Mouse (Mus musculus) hindbrain, embryonic 13.5 days (tissue): Measurements from ENCODE around the gene Limk1. TPM values are rescaled to one million over a fixed set of nuclear protein-coding genes. Genes with fewer than 3 reads are reported as not detected.

Experiments
- ATAC-seq: fragments of 200-750 bp; cut with Nextera tagmentation; 2 replicates; pipeline ENCODE4 v1.8.0; 2017; ENCODE audit warnings: moderate TSS enrichment; ENCODE audit not compliant: low FRiP score
- H3K27ac ChIP-seq: fragments of 300-500 bp; sonication (generic); 2 replicates; pipeline ENCODE4 v1.5.1; 2015; ENCODE audit warnings: inconsistent platforms, mild to moderate bottlenecking, moderate library complexity
- H3K27me3 ChIP-seq: fragments of 300-500 bp; sonication (generic); 2 replicates; pipeline ENCODE4 v1.6.1; 2015; ENCODE audit warnings: mild to moderate bottlenecking, inconsistent platforms
- H3K36me3 ChIP-seq: fragments of 300-500 bp; sonication (generic); 2 replicates; pipeline ENCODE4 v1.6.1; 2015; ENCODE audit warnings: mild to moderate bottlenecking, inconsistent platforms
- H3K4me1 ChIP-seq: fragments of 300-500 bp; sonication (generic); replicated peaks from 2 replicates; pipeline ENCODE4 v1.6.1; 2015; ENCODE audit warnings: inconsistent platforms
- H3K4me2 ChIP-seq: fragments of 300-500 bp; sonication (generic); 2 replicates; pipeline ENCODE4 v1.6.1; 2015; ENCODE audit warnings: inconsistent platforms, mild to moderate bottlenecking, moderate library complexity
- H3K4me3 ChIP-seq: fragments of 300-500 bp; sonication (generic); 2 replicates; pipeline ENCODE4 v1.5.1; 2015; ENCODE audit warnings: mild to moderate bottlenecking, inconsistent platforms
- H3K9ac ChIP-seq: fragments of 300-500 bp; sonication (generic); 2 replicates; pipeline ENCODE4 v1.6.1; 2015; ENCODE audit warnings: mild to moderate bottlenecking, inconsistent platforms
- H3K9me3 ChIP-seq: fragments of 300-500 bp; sonication (generic); 2 replicates; pipeline ENCODE4 v1.6.1; 2016; ENCODE audit warnings: inconsistent platforms
- WGBS: fragments of 180-500 bp; shearing (Covaris S2); methylation state at CpG from one replicate; pipeline ENCODE4 v1.1.7; 2015; 5-methylcytosine and 5-hydroxymethylcytosine counted together
- polyA plus RNA-seq: library from polyadenylated mRNA; unstranded; fragments of >200 nt; fragmentation: Nextera tagmentation; extraction: Ambion mirVana; gene quantifications from 2 replicates; pipeline ENCODE4 v1.2.1, GENCODE M21; 2015

The Limk1 gene
- polyA plus RNA-seq, 1 experiment from 2014 or later, result 21.6 TPM

GRCm38 (mm10) chr5:134644643-134645118, 43.7 kb downstream of the Limk1 start:
- ATAC-seq, result no peak
- no peaks in the 10 kb centered on the region for H3K9me3 ChIP-seq
- WGBS, result 83% methylated on average over 8 of the region's 8 CpGs
- peaks cover 2% of the 10 kb centered on the region; the same call in 1 of the 2 replicates for H3K4me1 ChIP-seq
- H3K27ac ChIP-seq, result no peak overlapping the region
- H3K27me3 ChIP-seq, result no peaks in the 10 kb centered on the region
- no peak overlapping the region for H3K9ac ChIP-seq
- H3K36me3 ChIP-seq, result no peaks in the 10 kb centered on the region
- H3K4me3 ChIP-seq, result no peak overlapping the region
- no peak overlapping the region for H3K4me2 ChIP-seq

GRCm38 (mm10) chr5:134644121-134644520, 44.3 kb downstream of the Limk1 start:
- no peak for ATAC-seq
- Histone ChIP-seq H3K4me3 (no peak overlapping the region), H3K36me3 (no peaks in the 10 kb centered on the region), H3K9me3 (no peaks in the 10 kb centered on the region), H3K27me3 (no peaks in the 10 kb centered on the region), H3K4me2 (no peak overlapping the region), H3K27ac (no peak overlapping the region), H3K4me1 (peaks cover 5% of the 10 kb centered on the region; the same call in 1 of the 2 replicates), H3K9ac (no peak overlapping the region)
- 62% methylated on average over 1 of the region's 1 CpGs for WGBS

DNA sequence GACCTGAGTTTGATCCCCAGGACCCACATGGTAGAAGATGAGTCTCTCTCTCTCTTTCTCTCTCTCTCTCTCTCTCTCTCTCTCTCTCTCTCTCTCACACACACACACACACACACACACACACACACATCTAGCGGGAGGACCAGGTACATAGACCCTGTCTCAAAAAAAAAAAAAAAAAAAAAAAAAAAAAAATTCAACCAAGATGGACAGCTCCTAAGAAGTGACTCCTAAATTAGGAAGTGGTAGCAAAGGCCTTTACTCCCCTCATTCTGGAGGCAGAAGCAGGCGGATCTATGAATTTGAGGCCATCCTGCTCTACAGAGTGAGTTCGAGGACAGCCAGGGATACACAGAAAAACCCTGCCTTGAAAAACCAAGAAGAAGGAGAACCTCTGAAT, 48.0 kb downstream of the Limk1 start:
- 89% methylated on average over 3 of the region's 3 CpGs for WGBS

DNA sequence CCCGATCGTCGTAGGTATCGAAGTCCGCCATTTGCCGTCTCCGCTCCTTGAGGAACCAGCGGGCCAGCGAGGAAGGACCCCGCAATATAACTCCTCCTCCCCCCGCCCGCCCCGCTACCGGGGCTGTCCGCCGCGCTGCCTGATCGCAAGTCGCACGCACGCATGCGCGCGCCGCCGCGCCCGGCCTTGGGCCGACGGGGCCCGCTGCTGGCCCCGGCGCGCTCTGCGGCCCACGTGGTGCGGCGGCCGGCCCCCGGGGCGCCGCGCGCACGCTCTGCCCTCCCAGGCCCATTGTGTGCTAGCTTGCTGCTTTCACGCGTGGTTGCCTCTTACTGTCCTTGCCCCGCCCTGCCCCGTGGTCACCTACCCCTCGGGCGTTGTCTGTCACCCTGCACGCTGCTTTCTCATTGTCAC, 49.1 kb downstream of the Limk1 start, which contains the start of gene Eif4h:
Eif4h (minus strand) TSS at position 222 of the 414 bp plus-strand sequence.
- peak; percentile 94 for ATAC-seq
- under 1% methylated on average over 48 of the region's 52 CpGs for WGBS

More for the DNA sequence above, 48.0 kb downstream of the Limk1 start:
- Histone ChIP-seq H3K4me1 (peaks cover 16% of the 10 kb centered on the region), H3K27me3 (no peaks in the 10 kb centered on the region), H3K4me3 (no peak overlapping the region), H3K36me3 (peaks cover 13% of the 10 kb centered on the region), H3K4me2 (no peak overlapping the region), H3K9ac (no peak overlapping the region), H3K27ac (no peak overlapping the region), H3K9me3 (no peaks in the 10 kb centered on the region)
- ATAC-seq, result no peak

GRCm38 (mm10) chr5:134638461-134639268, 49.7 kb downstream of the Limk1 start:
- no peaks in the 10 kb centered on the region for H3K27me3 ChIP-seq
- H3K9me3 ChIP-seq, result no peaks in the 10 kb centered on the region
- peak overlapping the region; percentile 100 for H3K9ac ChIP-seq
- peaks cover 20% of the 10 kb centered on the region for H3K4me1 ChIP-seq
- peak overlapping the region; percentile 87 for H3K4me2 ChIP-seq
- under 1% methylated on average over 73 of the region's 85 CpGs for WGBS
- peaks cover 24% of the 10 kb centered on the region for H3K36me3 ChIP-seq
- ATAC-seq, result peak; percentile 79
- H3K4me3 ChIP-seq, result peak overlapping the region; percentile 99
- peak overlapping the region; percentile 96 for H3K27ac ChIP-seq

More for the DNA sequence above, 49.1 kb downstream of the Limk1 start, which contains the start of gene Eif4h:
- Histone ChIP-seq H3K4me1 (peaks cover 16% of the 10 kb centered on the region), H3K4me2 (peak within 1 kb of the TSS; percentile 87), H3K27me3 (no peaks in the 10 kb centered on the region), H3K9me3 (no peaks in the 10 kb centered on the region), H3K9ac (peak within 1 kb of the TSS; percentile 100), H3K27ac (peak within 1 kb of the TSS; percentile 96), H3K4me3 (peak within 1 kb of the TSS; percentile 99), H3K36me3 (peaks cover 21% of the 10 kb centered on the region)

- peaks cover 27% of the 10 kb centered on the region for H3K36me3 ChIP-seq
- H3K9me3 ChIP-seq, result no peaks in the 10 kb centered on the region
- peak overlapping the region; percentile 100 for H3K9ac ChIP-seq
- H3K4me1 ChIP-seq, result peaks cover 28% of the 10 kb centered on the region
- 37% methylated on average over 5 of the region's 5 CpGs for WGBS
- H3K4me3 ChIP-seq, result peak overlapping the region; percentile 99
- ATAC-seq, result no peak
- peak overlapping the region; percentile 96 for H3K27ac ChIP-seq
- H3K4me2 ChIP-seq, result peak overlapping the region; percentile 87
- H3K27me3 ChIP-seq, result no peaks in the 10 kb centered on the region
These were observed 50.5 kb downstream of the Limk1 start for GRCm38 (mm10) chr5:134637820-134638367.

DNA sequence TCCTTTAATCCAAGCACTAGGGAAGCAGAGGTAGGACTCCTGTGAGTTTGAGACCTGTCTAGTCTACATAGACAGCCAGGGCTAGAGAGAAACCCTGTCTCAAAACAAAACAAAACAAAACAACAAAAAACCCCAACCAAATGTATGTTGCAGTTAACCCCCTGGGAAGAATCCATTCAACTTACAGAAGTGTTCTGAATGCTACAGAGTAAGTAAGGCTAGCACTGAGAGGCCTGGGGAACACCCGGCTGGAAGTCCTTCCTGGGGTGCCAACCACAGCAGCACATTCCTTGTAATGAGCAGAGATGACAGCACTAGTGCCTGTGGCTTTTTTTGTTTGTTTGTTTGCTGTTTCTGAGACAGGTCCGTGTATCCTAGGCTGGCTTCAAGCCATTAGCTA, 55.6 kb downstream of the Limk1 start:
- Histone ChIP-seq H3K27me3 (no peaks in the 10 kb centered on the region), H3K9me3 (no peaks in the 10 kb centered on the region), H3K4me1 (peaks cover 33% of the 10 kb centered on the region), H3K36me3 (peaks cover 53% of the 10 kb centered on the region), H3K4me3 (no peak overlapping the region), H3K9ac (no peak overlapping the region), H3K4me2 (no peak overlapping the region), H3K27ac (no peak overlapping the region)
- WGBS, result 54% methylated on average over 2 of the region's 2 CpGs
- ATAC-seq, result no peak

DNA sequence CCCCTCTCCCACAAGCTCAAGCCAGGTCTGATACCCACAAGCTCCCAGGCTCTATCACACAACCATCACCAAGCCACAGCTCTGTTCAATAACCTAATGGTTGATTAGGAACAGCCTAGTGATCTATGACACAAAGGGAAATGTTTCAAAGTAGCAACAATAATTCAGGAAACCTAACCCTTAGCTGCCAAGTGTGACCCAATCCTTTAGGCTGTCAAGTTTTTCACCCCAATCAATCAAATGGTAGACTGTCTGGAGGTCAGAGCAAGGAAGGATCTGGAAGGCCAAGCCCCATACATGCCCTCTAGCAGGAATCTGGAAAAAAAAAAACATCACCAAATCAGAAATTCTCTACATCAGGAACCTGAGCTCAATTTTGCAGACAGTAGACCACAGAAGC, 57.6 kb downstream of the Limk1 start:
- no peaks in the 10 kb centered on the region for H3K27me3 ChIP-seq
- peaks cover 23% of the 10 kb centered on the region for H3K4me1 ChIP-seq
- no peak overlapping the region for H3K4me3 ChIP-seq
- H3K27ac ChIP-seq, result no peak overlapping the region
- H3K9ac ChIP-seq, result no peak overlapping the region
- no peak overlapping the region for H3K4me2 ChIP-seq
- H3K9me3 ChIP-seq, result no peaks in the 10 kb centered on the region
- H3K36me3 ChIP-seq, result peaks cover 63% of the 10 kb centered on the region
- ATAC-seq, result no peak

GRCm38 (mm10) chr5:134629508-134629907, 58.9 kb downstream of the Limk1 start:
- Histone ChIP-seq H3K4me2 (no peak overlapping the region), H3K9ac (no peak overlapping the region), H3K36me3 (peaks cover 65% of the 10 kb centered on the region), H3K9me3 (no peaks in the 10 kb centered on the region), H3K4me1 (peaks cover 23% of the 10 kb centered on the region), H3K27me3 (no peaks in the 10 kb centered on the region), H3K4me3 (no peak overlapping the region), H3K27ac (no peak overlapping the region)
- WGBS, result 83% methylated on average over 4 of the region's 4 CpGs
- ATAC-seq, result no peak

- Histone ChIP-seq H3K9me3 (no peaks in the 10 kb centered on the region), H3K36me3 (peaks cover 100% of the 10 kb centered on the region), H3K4me1 (0 out of 2 replicates have a peak, but pooled peaks cover 8% of the 10 kb centered on the region), H3K9ac (no peak overlapping the region), H3K27me3 (no peaks in the 10 kb centered on the region), H3K4me3 (no peak overlapping the region), H3K27ac (no peak overlapping the region), H3K4me2 (no peak overlapping the region)
- ATAC-seq, result no peak
- WGBS, result 61% methylated on average over 2 of the region's 2 CpGs
These were observed 66.3 kb downstream of the Limk1 start for GRCm38 (mm10) chr5:134622069-134622468.

GRCm38 (mm10) chr5:134621099-134621640, 67.2 kb downstream of the Limk1 start:
- Histone ChIP-seq H3K9ac (no peak overlapping the region), H3K4me3 (no peak overlapping the region), H3K9me3 (no peaks in the 10 kb centered on the region), H3K36me3 (peaks cover 99% of the 10 kb centered on the region), H3K27ac (no peak overlapping the region), H3K4me1 (0 out of 2 replicates have a peak, but pooled peaks cover 8% of the 10 kb centered on the region), H3K4me2 (no peak overlapping the region), H3K27me3 (no peaks in the 10 kb centered on the region)
- no peak for ATAC-seq
- WGBS, result 88% methylated on average over 16 of the region's 16 CpGs

GRCm38 (mm10) chr5:134620457-134620856, 67.9 kb downstream of the Limk1 start:
- H3K4me1 ChIP-seq, result 0 out of 2 replicates have a peak, but pooled peaks cover 8% of the 10 kb centered on the region
- H3K4me2 ChIP-seq, result no peak overlapping the region
- peaks cover 97% of the 10 kb centered on the region for H3K36me3 ChIP-seq
- 92% methylated on average over 9 of the region's 9 CpGs for WGBS
- no peak overlapping the region for H3K4me3 ChIP-seq
- no peak for ATAC-seq
- H3K9ac ChIP-seq, result no peak overlapping the region
- no peak overlapping the region for H3K27ac ChIP-seq
- H3K27me3 ChIP-seq, result no peaks in the 10 kb centered on the region
- H3K9me3 ChIP-seq, result no peaks in the 10 kb centered on the region
